Mouse (Mus musculus) midbrain, embryonic 12.5 days (tissue): ENCODE results near the gene Olfr424. TPM values are rescaled to one million over a fixed set of nuclear protein-coding genes. Genes with fewer than 3 reads are reported as not detected.

Source experiments
- ATAC-seq: fragments of 200-750 bp; cut with Nextera tagmentation; 2 replicates; pipeline ENCODE4 v1.8.0; 2017; ENCODE audit warnings: low read depth, moderate TSS enrichment, moderate library complexity; ENCODE audit not compliant: low FRiP score
- H3K27ac ChIP-seq: fragments of 300-500 bp; sonication (generic); replicated peaks from 2 replicates; pipeline ENCODE4 v1.5.1; 2016; ENCODE audit warnings: mild to moderate bottlenecking
- H3K27me3 ChIP-seq: fragments of 300-500 bp; sonication (generic); 2 replicates; pipeline ENCODE4 v1.6.1; 2016; ENCODE audit warnings: mild to moderate bottlenecking
- H3K36me3 ChIP-seq: fragments of 300-500 bp; sonication (generic); 2 replicates; pipeline ENCODE4 v1.6.1; 2016
- H3K4me1 ChIP-seq: fragments of 300-500 bp; sonication (generic); 2 replicates; pipeline ENCODE4 v1.6.1; 2016
- H3K4me2 ChIP-seq: fragments of 300-500 bp; sonication (generic); replicated peaks from 2 replicates; pipeline ENCODE4 v1.6.1; 2016; ENCODE audit warnings: mild to moderate bottlenecking, moderate library complexity
- H3K4me3 ChIP-seq: fragments of 300-500 bp; sonication (generic); 2 replicates; pipeline ENCODE4 v1.5.1; 2016; ENCODE audit warnings: mild to moderate bottlenecking
- H3K9ac ChIP-seq: fragments of 300-500 bp; sonication (generic); replicated peaks from 2 replicates; pipeline ENCODE4 v1.6.1; 2016; ENCODE audit warnings: mild to moderate bottlenecking, moderate library complexity
- H3K9me3 ChIP-seq: fragments of 300-500 bp; sonication (generic); 2 replicates; pipeline ENCODE4 v1.6.1; 2016; ENCODE audit warnings: mild to moderate bottlenecking
- WGBS: fragments of 180-500 bp; shearing (Covaris S2); methylation state at CpG from one replicate; pipeline ENCODE4 v1.1.7; 2016; 5-methylcytosine and 5-hydroxymethylcytosine counted together
- polyA plus RNA-seq: library from polyadenylated mRNA; unstranded; fragments of >200 nt; fragmentation: Nextera tagmentation; extraction: Ambion mirVana; gene quantifications from 2 replicates; pipeline ENCODE4 v1.2.1, GENCODE M21; 2016

The Olfr424 gene
- not detected in 2 replicates for polyA plus RNA-seq

- Histone ChIP-seq H3K4me1 (0 out of 2 replicates have a peak, but pooled peaks cover 3% of the 10 kb centered on the region), H3K4me3 (no peak within 1 kb of the TSS), H3K9me3 (no peaks in the 10 kb centered on the region), H3K36me3 (no peaks in the 10 kb centered on the region), H3K9ac (no peak within 1 kb of the TSS), H3K27me3 (no peaks in the 10 kb centered on the region), H3K27ac (no peak within 1 kb of the TSS), H3K4me2 (no peak within 1 kb of the TSS)
- WGBS: 78% methylated on average over 3 of the region's 3 CpGs
- ATAC-seq: no peak
These were observed at the start of gene Olfr424 for GRCm38 (mm10) chr1:174131217-174131616. Olfr424 (plus strand) TSS chr1:174131517.

GRCm38 (mm10) chr1:174084031-174084430 lies 47.3 kb upstream of the Olfr424 start, which contains the start of gene Olfr429:
Olfr429 (plus strand) TSS chr1:174084331.
- ATAC-seq: no peak
- no peak within 1 kb of the TSS for H3K9ac ChIP-seq
- H3K4me1 ChIP-seq: no peaks in the 10 kb centered on the region
- H3K36me3 ChIP-seq: no peaks in the 10 kb centered on the region
- no peaks in the 10 kb centered on the region for H3K27me3 ChIP-seq
- H3K4me3 ChIP-seq: no peak within 1 kb of the TSS
- no peak within 1 kb of the TSS for H3K27ac ChIP-seq
- H3K9me3 ChIP-seq: no peaks in the 10 kb centered on the region
- 95% methylated on average over 2 of the region's 2 CpGs for WGBS
- H3K4me2 ChIP-seq: no peak within 1 kb of the TSS

- WGBS: 83% methylated on average over 1 of the region's 1 CpGs
- ATAC-seq: no peak
- H3K27me3 ChIP-seq: no peaks in the 10 kb centered on the region
- H3K27ac ChIP-seq: no peak within 1 kb of the TSS
- H3K4me2 ChIP-seq: no peak within 1 kb of the TSS
- H3K9me3 ChIP-seq: no peaks in the 10 kb centered on the region
- no peak within 1 kb of the TSS for H3K4me3 ChIP-seq
- H3K36me3 ChIP-seq: no peaks in the 10 kb centered on the region
- H3K4me1 ChIP-seq: no peaks in the 10 kb centered on the region
- no peak within 1 kb of the TSS for H3K9ac ChIP-seq
These were observed 34.7 kb upstream of the Olfr424 start, which contains the start of gene Olfr427 for GRCm38 (mm10) chr1:174096591-174096990. Olfr427 (plus strand) TSS chr1:174096891.

- no peaks in the 10 kb centered on the region for H3K9me3 ChIP-seq
- H3K4me2 ChIP-seq: no peak overlapping the region
- H3K4me3 ChIP-seq: no peak overlapping the region
- no peak overlapping the region for H3K27ac ChIP-seq
- H3K9ac ChIP-seq: no peak overlapping the region
- no peaks in the 10 kb centered on the region for H3K27me3 ChIP-seq
- H3K36me3 ChIP-seq: no peaks in the 10 kb centered on the region
- WGBS: 62% methylated on average over 2 of the region's 2 CpGs
- H3K4me1 ChIP-seq: no peaks in the 10 kb centered on the region
- no peak for ATAC-seq
These were observed 27.6 kb upstream of the Olfr424 start for GRCm38 (mm10) chr1:174103735-174104134.

- Histone ChIP-seq H3K27me3 (no peaks in the 10 kb centered on the region), H3K9ac (no peak within 1 kb of the TSS), H3K4me2 (no peak within 1 kb of the TSS), H3K4me1 (no peaks in the 10 kb centered on the region), H3K9me3 (no peaks in the 10 kb centered on the region), H3K27ac (no peak within 1 kb of the TSS), H3K4me3 (no peak within 1 kb of the TSS), H3K36me3 (no peaks in the 10 kb centered on the region)
- 58% methylated on average over 2 of the region's 2 CpGs for WGBS
- no peak for ATAC-seq
These were observed 10.3 kb upstream of the Olfr424 start, which contains the start of gene Olfr231 for GRCm38 (mm10) chr1:174121062-174121461. Olfr231 (minus strand) TSS chr1:174121162.

- no peaks in the 10 kb centered on the region for H3K9me3 ChIP-seq
- no peak overlapping the region for H3K9ac ChIP-seq
- 0 out of 2 replicates have a peak, but pooled peaks cover 3% of the 10 kb centered on the region for H3K4me1 ChIP-seq
- no peak overlapping the region for H3K27ac ChIP-seq
- 40% methylated on average over 3 of the region's 3 CpGs for WGBS
- H3K4me3 ChIP-seq: no peak overlapping the region
- no peaks in the 10 kb centered on the region for H3K36me3 ChIP-seq
- no peak overlapping the region for H3K4me2 ChIP-seq
- H3K27me3 ChIP-seq: no peaks in the 10 kb centered on the region
- no peak for ATAC-seq
These were observed 682 bp downstream of the Olfr424 start for GRCm38 (mm10) chr1:174131999-174132398.

- Histone ChIP-seq H3K4me1 (no peaks in the 10 kb centered on the region), H3K4me2 (no peak overlapping the region), H3K4me3 (no peak overlapping the region), H3K36me3 (no peaks in the 10 kb centered on the region), H3K9ac (no peak overlapping the region), H3K27ac (no peak overlapping the region), H3K27me3 (no peaks in the 10 kb centered on the region), H3K9me3 (no peaks in the 10 kb centered on the region)
- WGBS: 84% methylated on average over 2 of the region's 2 CpGs
- ATAC-seq: no peak
These were observed 10.1 kb downstream of the Olfr424 start for GRCm38 (mm10) chr1:174141384-174141783.

- no peaks in the 10 kb centered on the region for H3K27me3 ChIP-seq
- H3K27ac ChIP-seq: no peak overlapping the region
- WGBS: 97% methylated on average over 1 of the region's 1 CpGs
- H3K9me3 ChIP-seq: no peaks in the 10 kb centered on the region
- H3K4me3 ChIP-seq: no peak overlapping the region
- H3K36me3 ChIP-seq: no peaks in the 10 kb centered on the region
- H3K9ac ChIP-seq: no peak overlapping the region
- H3K4me1 ChIP-seq: no peaks in the 10 kb centered on the region
- H3K4me2 ChIP-seq: no peak overlapping the region
- no peak for ATAC-seq
These were observed 15.4 kb downstream of the Olfr424 start for GRCm38 (mm10) chr1:174146696-174147095.

- H3K4me1 ChIP-seq: no peaks in the 10 kb centered on the region
- no peaks in the 10 kb centered on the region for H3K9me3 ChIP-seq
- no peak overlapping the region for H3K9ac ChIP-seq
- H3K27me3 ChIP-seq: no peaks in the 10 kb centered on the region
- 89% methylated on average over 2 of the region's 2 CpGs for WGBS
- H3K27ac ChIP-seq: no peak overlapping the region
- no peak for ATAC-seq
- no peak overlapping the region for H3K4me2 ChIP-seq
- no peaks in the 10 kb centered on the region for H3K36me3 ChIP-seq
- H3K4me3 ChIP-seq: no peak overlapping the region
These were observed 18.0 kb downstream of the Olfr424 start for GRCm38 (mm10) chr1:174149289-174149688.

- 86% methylated on average over 1 of the region's 1 CpGs for WGBS
- ATAC-seq: no peak
- Histone ChIP-seq H3K4me3 (no peak within 1 kb of the TSS), H3K36me3 (no peaks in the 10 kb centered on the region), H3K27ac (no peak within 1 kb of the TSS), H3K9ac (no peak within 1 kb of the TSS), H3K4me1 (no peaks in the 10 kb centered on the region), H3K27me3 (no peaks in the 10 kb centered on the region), H3K9me3 (no peaks in the 10 kb centered on the region), H3K4me2 (no peak within 1 kb of the TSS)
These were observed 24.0 kb downstream of the Olfr424 start, which contains the start of gene Olfr420 for GRCm38 (mm10) chr1:174155333-174155732. Olfr420 (plus strand) TSS chr1:174155633.

GRCm38 (mm10) chr1:174157622-174158021 lies 26.3 kb downstream of the Olfr424 start:
- no peaks in the 10 kb centered on the region for H3K9me3 ChIP-seq
- no peak overlapping the region for H3K9ac ChIP-seq
- H3K27me3 ChIP-seq: no peaks in the 10 kb centered on the region
- no peaks in the 10 kb centered on the region for H3K36me3 ChIP-seq
- 92% methylated on average over 3 of the region's 3 CpGs for WGBS
- H3K27ac ChIP-seq: no peak overlapping the region
- H3K4me1 ChIP-seq: no peaks in the 10 kb centered on the region
- ATAC-seq: no peak
- no peak overlapping the region for H3K4me3 ChIP-seq
- H3K4me2 ChIP-seq: no peak overlapping the region

- Histone ChIP-seq H3K27ac (no peak overlapping the region), H3K4me1 (no peaks in the 10 kb centered on the region), H3K36me3 (no peaks in the 10 kb centered on the region), H3K27me3 (no peaks in the 10 kb centered on the region), H3K9me3 (no peaks in the 10 kb centered on the region), H3K9ac (no peak overlapping the region), H3K4me3 (no peak overlapping the region), H3K4me2 (no peak overlapping the region)
- WGBS: 88% methylated on average over 1 of the region's 1 CpGs
- ATAC-seq: no peak
These were observed 27.2 kb downstream of the Olfr424 start for GRCm38 (mm10) chr1:174158512-174158911.

GRCm38 (mm10) chr1:174159095-174159494 lies 27.8 kb downstream of the Olfr424 start:
- Histone ChIP-seq H3K27ac (no peak overlapping the region), H3K4me1 (no peaks in the 10 kb centered on the region), H3K27me3 (no peaks in the 10 kb centered on the region), H3K9ac (no peak overlapping the region), H3K4me2 (no peak overlapping the region), H3K36me3 (no peaks in the 10 kb centered on the region), H3K9me3 (no peaks in the 10 kb centered on the region), H3K4me3 (no peak overlapping the region)
- no peak for ATAC-seq
- WGBS: 93% methylated on average over 10 of the region's 10 CpGs
